Mouse (Mus musculus): ENCODE results near the gene Ankrd37. TPM values are rescaled to one million over a fixed set of nuclear protein-coding genes. Genes with fewer than 3 reads are reported as not detected.

Gene Ankrd37
- polyA plus RNA-seq, 1 experiment: 5.5 TPM

GRCm38 (mm10) chr8:45998228-45998627 lies 7.3 kb downstream of the Ankrd37 start:
- Histone ChIP-seq H3K36me3 (ENCODE audit: control insufficient read depth, insufficient read depth) (peaks cover 20% of the 10 kb centered on the region), H3K4me2 (ENCODE audit: low read depth) (peak overlapping the region; percentile 91), H3K4me3 (no peak overlapping the region), H3K79me2 (ENCODE audit: control insufficient read depth, insufficient read depth) (no peaks in the 10 kb centered on the region), H3ac (ENCODE audit: control insufficient read depth, insufficient read length) (no peak overlapping the region), H3K27me3 (ENCODE audit: control insufficient read depth, insufficient read depth, insufficient read length) (no peaks in the 10 kb centered on the region)
- TF ChIP-seq CEBPB (IDR thresholded peaks at IDR 0.05; ENCODE audit: insufficient read depth, poor library complexity, severe bottlenecking) (no peak), USF1 (IDR thresholded peaks at IDR 0.05; ENCODE audit: low read depth) (no peak), REST (IDR thresholded peaks at IDR 0.05; ENCODE audit: insufficient read depth, insufficient read length) (no peak), MAX (IDR thresholded peaks at IDR 0.05; ENCODE audit: low read depth) (no peak)

GRCm38 (mm10) chr8:45995576-45995975 lies 9.9 kb downstream of the Ankrd37 start:
- Histone ChIP-seq H3K4me3 (no peak overlapping the region), H3K36me3 (ENCODE audit: control insufficient read depth, insufficient read depth) (peaks cover 26% of the 10 kb centered on the region), H3K4me2 (ENCODE audit: low read depth) (no peak overlapping the region), H3K79me2 (ENCODE audit: control insufficient read depth, insufficient read depth) (no peaks in the 10 kb centered on the region), H3K27me3 (ENCODE audit: control insufficient read depth, insufficient read depth, insufficient read length) (no peaks in the 10 kb centered on the region), H3ac (ENCODE audit: control insufficient read depth, insufficient read length) (no peak overlapping the region)
- TF ChIP-seq USF1 (IDR thresholded peaks at IDR 0.05; ENCODE audit: low read depth) (no peak), MYOG (IDR thresholded peaks at IDR 0.05; ENCODE audit: control insufficient read depth in 1 of 3, insufficient read depth in 1 of 3, insufficient read length in 2 of 3, low read depth in 2 of 3) (peak in 1 of 3 experiments; percentile 20), CEBPB (IDR thresholded peaks at IDR 0.05; ENCODE audit: insufficient read depth, poor library complexity, severe bottlenecking) (no peak), SRF (IDR thresholded peaks at IDR 0.05; ENCODE audit: control insufficient read depth, insufficient read length, low read depth) (no peak), TCF3 (IDR thresholded peaks at IDR 0.05; ENCODE audit: insufficient read length, low read depth) (no peak), MYOD1 (IDR thresholded peaks at IDR 0.05; ENCODE audit: control insufficient read depth in 1 of 3, insufficient read length in 2 of 3, low read depth in 2 of 3) (peak in 1 of 3 experiments; percentile 20)

DNA sequence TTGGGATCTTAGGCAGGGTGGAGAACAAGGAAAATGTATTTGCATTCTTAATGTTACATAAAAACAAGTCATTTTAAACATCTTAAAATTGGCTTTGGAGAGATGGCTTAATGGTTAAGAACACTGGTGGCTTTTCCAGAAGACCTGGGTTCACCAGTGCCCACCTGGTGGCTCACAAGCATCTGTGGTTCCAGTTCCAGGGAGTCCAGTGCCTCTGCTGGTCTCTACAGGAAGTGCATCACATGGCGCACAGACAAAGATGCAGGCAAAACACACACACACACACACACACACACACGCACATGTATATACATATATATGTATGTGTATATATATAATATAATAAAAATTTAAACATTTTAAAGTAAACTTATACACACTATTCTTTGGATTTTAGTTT lies 11.4 kb downstream of the Ankrd37 start:
- peaks cover 32% of the 10 kb centered on the region for H3K36me3 ChIP-seq (ENCODE audit: control insufficient read depth, insufficient read depth)
- no peak overlapping the region for H3K4me2 ChIP-seq (ENCODE audit: low read depth)
- no peak overlapping the region for H3K4me3 ChIP-seq
- TF ChIP-seq USF1 (IDR thresholded peaks at IDR 0.05; ENCODE audit: low read depth): no peak
- no peak for TF ChIP-seq MAX (IDR thresholded peaks at IDR 0.05; ENCODE audit: low read depth)
- TF ChIP-seq SRF (IDR thresholded peaks at IDR 0.05; ENCODE audit: control insufficient read depth, insufficient read length, low read depth): no peak
- TF ChIP-seq MYOD1 (IDR thresholded peaks at IDR 0.05; ENCODE audit: control insufficient read depth in 1 of 3, insufficient read length in 2 of 3, low read depth in 2 of 3): no peak
- TF ChIP-seq POLR2AphosphoS2 (IDR thresholded peaks at IDR 0.05; ENCODE audit: insufficient read length, low read depth): no peak
- TF ChIP-seq REST (IDR thresholded peaks at IDR 0.05; ENCODE audit: insufficient read depth, insufficient read length): no peak
- TF ChIP-seq TCF3 (IDR thresholded peaks at IDR 0.05; ENCODE audit: insufficient read length, low read depth): no peak
- no peak for TF ChIP-seq E2F4 (IDR thresholded peaks at IDR 0.05; ENCODE audit: insufficient read depth)
- TF ChIP-seq CEBPB (IDR thresholded peaks at IDR 0.05; ENCODE audit: insufficient read depth, poor library complexity, severe bottlenecking): no peak
- no peaks in the 10 kb centered on the region for H3K79me2 ChIP-seq (ENCODE audit: control insufficient read depth, insufficient read depth)
- H3ac ChIP-seq (ENCODE audit: control insufficient read depth, insufficient read length): no peak overlapping the region
- no peaks in the 10 kb centered on the region for H3K27me3 ChIP-seq (ENCODE audit: control insufficient read depth, insufficient read depth, insufficient read length)

DNA sequence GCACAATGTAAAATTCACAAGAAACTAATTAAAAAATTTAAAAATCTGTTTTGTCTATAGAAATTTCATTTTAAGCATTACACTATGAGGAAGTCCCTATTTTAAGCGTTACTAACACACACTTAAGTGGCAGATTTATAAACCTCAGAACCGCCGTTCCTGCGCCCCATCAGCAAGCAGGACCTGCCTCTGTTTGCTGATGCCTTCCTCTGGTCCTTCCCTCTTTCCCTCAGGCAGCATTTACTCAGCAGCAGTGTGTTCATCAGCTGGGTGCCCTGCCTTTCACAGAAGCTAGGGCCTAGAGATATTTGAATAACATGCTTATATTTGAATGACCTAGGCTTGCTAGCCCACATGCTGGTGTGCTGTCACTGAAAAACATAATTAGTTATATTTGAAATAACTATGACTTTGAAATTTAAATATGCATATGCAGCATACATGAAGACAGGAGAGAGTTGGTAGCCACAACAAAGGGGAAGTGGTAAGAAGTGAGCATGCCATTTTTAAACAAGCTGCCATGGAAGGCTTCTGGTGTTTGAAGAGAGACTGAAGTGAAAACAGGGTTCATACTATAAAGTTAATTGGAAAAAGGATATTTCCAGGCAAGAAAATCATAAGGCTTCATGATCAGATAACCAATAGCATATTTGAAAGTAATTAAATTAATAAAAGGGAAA lies 14.7 kb downstream of the Ankrd37 start:
- TF ChIP-seq SRF (IDR thresholded peaks at IDR 0.05; ENCODE audit: control insufficient read depth, insufficient read length, low read depth) (no peak), TCF3 (IDR thresholded peaks at IDR 0.05; ENCODE audit: insufficient read length, low read depth) (no peak), MYOG (IDR thresholded peaks at IDR 0.05; ENCODE audit: control insufficient read depth in 1 of 3, insufficient read depth in 1 of 3, insufficient read length in 2 of 3, low read depth in 2 of 3) (no peak), E2F4 (IDR thresholded peaks at IDR 0.05; ENCODE audit: insufficient read depth) (no peak), REST (IDR thresholded peaks at IDR 0.05; ENCODE audit: insufficient read depth, insufficient read length) (no peak), MYOD1 (IDR thresholded peaks at IDR 0.05; ENCODE audit: control insufficient read depth in 1 of 3, insufficient read length in 2 of 3, low read depth in 2 of 3) (no peak), CEBPB (IDR thresholded peaks at IDR 0.05; ENCODE audit: insufficient read depth, poor library complexity, severe bottlenecking) (no peak), MAX (IDR thresholded peaks at IDR 0.05; ENCODE audit: low read depth) (no peak), USF1 (IDR thresholded peaks at IDR 0.05; ENCODE audit: low read depth) (no peak), POLR2AphosphoS2 (IDR thresholded peaks at IDR 0.05; ENCODE audit: insufficient read length, low read depth) (no peak), POLR2A (IDR thresholded peaks at IDR 0.05; ENCODE audit: insufficient read length, low read depth) (no peak), TCF12 (IDR thresholded peaks at IDR 0.05; ENCODE audit: insufficient read depth, poor library complexity, severe bottlenecking) (no peak)
- no peaks in the 10 kb centered on the region for H3K79me2 ChIP-seq (ENCODE audit: control insufficient read depth, insufficient read depth)
- no peak overlapping the region for H3K4me2 ChIP-seq (ENCODE audit: low read depth)
- no peak overlapping the region for H3K4me3 ChIP-seq
- peaks cover 37% of the 10 kb centered on the region for H3K36me3 ChIP-seq (ENCODE audit: control insufficient read depth, insufficient read depth)
- H3ac ChIP-seq (ENCODE audit: control insufficient read depth, insufficient read length): no peak overlapping the region
- H3K27me3 ChIP-seq (ENCODE audit: control insufficient read depth, insufficient read depth, insufficient read length): no peaks in the 10 kb centered on the region

GRCm38 (mm10) chr8:45988189-45988588 lies 17.3 kb downstream of the Ankrd37 start:
- H3K27me3 ChIP-seq (ENCODE audit: control insufficient read depth, insufficient read depth, insufficient read length): no peaks in the 10 kb centered on the region
- H3K79me2 ChIP-seq (ENCODE audit: control insufficient read depth, insufficient read depth): no peaks in the 10 kb centered on the region
- no peak for TF ChIP-seq MAX (IDR thresholded peaks at IDR 0.05; ENCODE audit: low read depth)
- no peak overlapping the region for H3K4me2 ChIP-seq (ENCODE audit: low read depth)
- no peak overlapping the region for H3ac ChIP-seq (ENCODE audit: control insufficient read depth, insufficient read length)
- H3K36me3 ChIP-seq (ENCODE audit: control insufficient read depth, insufficient read depth): peaks cover 34% of the 10 kb centered on the region
- no peak overlapping the region for H3K4me3 ChIP-seq

All from myocyte (in vitro differentiated cells).